Mouse (Mus musculus) urinary bladder, postnatal 4 days (tissue): ENCODE measurements around the gene Nf1.

Source experiments
- DNase-seq, 2 experiments: peaks; one replicate each; pipeline ENCODE4 v3.0.0; 2021 to 2022; ENCODE audit warnings: low spot score in 2 of 2

The Nf1 gene

DNA sequence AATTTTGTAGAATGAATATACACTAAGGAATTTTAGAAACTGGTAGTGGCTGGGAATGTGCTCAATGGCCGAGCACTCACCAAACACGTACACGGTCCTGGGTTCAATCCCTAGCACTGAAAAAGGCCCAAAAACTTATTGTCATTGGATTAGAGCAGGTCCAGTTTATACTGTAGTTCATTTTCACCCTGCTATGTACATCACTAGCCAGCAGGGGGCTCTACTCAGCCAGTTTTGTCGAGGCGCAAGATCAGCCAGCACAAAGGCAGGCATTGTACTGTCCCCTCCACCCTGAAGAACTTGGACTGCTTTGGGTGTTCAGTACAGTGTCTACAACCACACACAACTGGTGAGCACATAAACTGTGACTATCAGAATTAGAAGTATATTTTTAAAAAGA, 244.7 kb downstream of the Nf1 start:
- DNase-seq, result no peak

DNA sequence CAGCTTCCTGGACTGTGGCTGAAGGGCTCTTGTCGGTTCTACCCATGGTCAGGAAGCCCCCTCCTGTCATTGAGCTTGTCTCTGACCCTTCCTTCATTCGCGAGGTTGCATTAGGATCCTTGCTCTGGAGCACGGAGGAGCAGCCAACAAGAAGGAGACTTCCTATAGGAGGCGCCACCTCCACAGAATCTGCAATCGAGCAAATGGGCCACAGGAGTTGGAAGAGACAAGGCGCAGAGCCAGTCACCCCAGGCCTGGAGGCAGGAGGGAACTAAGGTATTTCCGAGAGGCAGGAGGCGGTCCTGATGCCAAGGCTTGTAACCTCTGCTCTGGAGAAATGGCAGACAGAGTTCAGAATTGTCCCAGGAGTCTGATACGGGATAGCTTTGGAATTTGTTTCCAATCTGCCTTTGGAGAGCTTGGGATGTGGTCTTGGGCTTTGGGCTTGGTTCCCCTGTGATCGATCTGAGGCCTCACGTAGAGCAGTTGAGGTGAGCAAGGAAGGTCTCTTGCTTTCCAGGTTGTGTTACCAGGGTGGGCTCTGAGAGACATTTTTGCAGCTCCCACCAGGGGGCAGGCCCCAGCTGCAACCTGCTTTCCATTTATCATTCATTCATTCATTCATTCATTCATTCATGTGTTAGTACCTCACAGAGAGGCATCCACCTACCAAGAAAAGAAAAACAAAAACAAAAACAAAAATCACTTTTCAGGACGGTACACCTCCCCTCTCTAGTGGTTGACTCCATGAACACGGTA, 250.0 kb downstream of the Nf1 start:
- no peak for DNase-seq

DNA sequence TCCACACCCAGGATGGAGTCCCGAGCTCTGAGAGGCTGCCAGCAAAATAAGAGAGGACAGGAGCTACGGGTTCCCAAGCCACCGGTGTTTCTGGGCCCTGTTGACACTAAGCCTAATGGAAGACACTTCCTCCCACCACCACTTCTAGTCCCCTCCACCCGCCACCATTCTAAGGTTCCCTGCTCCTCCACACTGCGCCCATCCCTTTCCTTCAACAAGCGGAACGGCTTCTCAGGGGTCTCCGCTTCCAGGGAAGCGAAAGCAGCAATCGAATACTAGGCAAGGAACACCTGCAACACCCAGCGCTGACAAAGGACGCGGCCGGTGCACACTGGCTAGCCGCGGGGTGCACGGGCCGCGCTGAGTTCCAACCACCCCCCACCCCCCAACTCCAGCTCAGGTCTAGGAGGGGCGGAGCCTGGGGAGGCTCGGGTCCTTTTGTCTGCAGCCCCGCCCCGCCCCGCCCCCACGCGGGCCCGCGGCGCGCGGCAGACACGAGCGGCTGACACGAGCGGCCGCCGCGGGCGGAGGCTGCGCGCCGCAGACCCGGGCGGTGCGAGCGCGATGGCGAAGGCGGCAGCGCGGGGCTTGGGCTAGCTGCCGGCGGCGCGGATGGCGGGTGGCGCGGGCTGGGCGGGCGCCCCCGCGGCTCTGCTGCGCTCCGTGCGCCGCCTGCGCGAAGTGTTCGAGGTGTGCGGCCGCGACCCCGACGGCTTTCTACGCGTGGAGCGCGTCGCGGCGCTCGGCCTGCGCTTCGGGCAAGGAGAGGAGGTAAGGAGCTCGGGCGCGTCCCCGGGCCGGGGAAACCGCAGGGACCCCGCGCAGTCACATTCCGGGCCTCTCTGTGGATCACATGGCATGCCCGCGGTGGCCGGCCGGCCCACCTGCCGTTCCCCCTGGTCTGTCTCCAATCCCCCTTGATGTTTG, 251.4 kb downstream of the Nf1 start, which contains the start of gene Rab11fip4:
Rab11fip4 (plus strand) TSS at position 549 of the 927 bp plus-strand sequence.
- no peak for DNase-seq

DNA sequence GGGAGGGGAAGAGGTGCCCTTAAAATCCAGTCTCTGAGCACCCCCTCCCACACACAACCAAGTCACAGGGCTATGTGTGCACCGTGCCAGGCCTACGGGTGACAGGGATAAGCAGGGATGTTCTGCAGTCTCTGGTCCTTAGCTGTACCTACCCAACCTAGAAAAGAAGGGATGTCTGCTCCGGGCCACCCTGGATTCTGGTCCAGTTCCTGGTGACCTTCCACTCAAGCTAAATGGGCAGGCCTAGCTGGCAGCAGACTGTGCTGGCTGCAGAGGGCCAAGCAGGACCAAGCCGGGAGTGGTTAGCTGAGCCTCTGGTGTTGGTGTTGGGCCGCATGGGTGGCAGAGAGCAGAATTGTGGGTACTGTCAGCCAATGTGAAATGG, 252.1 kb downstream of the Nf1 start:
- DNase-seq, result no peak

DNA sequence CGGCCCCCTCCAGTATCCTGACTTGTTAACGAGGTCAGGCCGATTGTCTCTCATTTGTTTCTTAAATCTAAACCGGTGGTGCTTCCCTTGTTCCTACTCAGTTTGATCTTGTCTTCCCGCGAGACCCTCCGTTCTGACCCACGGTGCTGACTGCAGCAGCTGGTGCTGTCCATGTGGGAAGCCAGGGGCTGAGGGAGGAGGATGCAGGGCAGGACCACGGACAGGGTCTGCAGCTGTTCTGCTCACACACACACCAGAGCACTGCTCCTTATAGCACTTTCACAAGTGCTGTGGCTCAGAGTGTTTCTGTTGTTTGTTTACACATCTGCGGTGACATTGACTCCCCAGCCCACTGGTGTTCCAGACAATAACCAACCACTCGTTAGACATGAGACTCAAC, 254.0 kb downstream of the Nf1 start:
- no peak for DNase-seq

DNA sequence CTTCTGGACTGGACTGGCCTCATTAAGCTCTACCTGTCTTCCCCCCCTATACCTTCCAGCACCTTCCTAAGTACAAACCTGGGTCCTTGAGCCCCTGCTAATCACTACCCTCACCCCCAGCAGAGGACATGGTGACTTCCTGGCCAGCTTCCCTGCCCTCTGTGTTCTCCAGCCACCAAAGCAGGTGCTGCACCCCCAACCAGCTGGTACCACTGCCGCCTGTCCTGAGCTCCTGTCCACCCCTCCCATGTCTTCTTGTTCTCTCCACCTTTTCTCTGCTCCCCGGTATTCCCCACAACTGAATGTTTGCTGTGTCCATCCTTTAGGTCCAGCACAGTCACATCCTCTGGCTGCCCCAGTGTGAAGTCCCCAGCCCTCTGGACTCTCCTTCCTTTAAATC, 271.0 kb downstream of the Nf1 start:
- no peak for DNase-seq

DNA sequence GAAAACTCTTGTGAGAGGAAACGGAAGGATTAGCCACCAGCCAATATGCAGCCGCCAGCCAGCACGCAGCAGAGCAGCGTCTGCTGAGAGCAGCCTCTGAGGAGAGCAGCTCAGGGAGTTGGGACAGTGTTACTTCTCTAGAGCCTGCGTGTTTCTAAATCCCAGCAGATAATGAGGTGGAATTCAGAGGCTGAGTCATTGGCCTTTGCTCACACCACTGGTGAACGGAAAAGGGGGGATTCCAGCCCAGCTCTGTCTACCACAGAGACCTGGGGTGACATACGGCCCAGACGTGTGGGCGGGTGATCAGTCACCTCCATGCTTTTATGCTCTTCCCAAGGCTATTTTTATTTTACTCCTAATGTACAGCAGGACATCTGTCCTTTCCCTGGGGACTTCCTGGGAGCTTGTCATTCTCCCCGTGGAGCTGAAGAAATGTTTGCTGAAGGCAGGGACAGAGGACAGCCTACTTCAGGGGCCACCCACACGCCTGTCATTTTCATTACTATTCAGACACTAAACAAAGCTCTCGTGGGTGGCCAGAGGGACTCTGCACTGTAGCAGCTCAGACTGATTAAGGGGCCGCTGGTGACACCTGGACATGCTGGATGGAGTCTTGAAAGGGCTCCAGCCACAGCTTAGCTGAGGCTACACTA, 271.6 kb downstream of the Nf1 start:
- no peak for DNase-seq

DNA sequence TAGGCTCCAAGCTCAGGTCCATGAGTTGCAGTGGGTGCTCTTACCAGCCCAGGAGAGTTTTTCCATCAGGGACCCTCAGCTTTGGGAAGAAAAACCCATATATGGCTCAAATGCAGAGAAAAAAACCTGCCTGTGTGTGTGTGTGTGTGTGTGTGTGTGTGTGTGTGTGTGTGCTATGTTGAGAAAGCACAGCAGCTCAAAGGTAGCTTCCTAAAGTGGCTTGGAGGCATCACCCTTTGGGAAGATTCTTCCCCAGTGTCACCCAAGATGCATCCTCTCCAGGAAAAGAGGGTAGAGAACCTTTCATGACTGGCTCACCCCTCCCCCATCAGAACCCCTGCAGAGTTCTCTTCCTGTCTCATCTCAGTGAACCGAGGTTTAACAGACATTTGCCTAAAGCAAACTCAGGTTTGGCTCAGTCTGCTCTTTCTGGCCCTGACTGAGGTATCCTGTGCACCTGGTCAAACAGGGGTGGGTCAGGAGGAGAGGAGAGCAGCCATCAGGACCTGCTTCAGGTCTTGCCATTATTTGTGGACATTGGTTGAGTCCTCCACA, 272.6 kb downstream of the Nf1 start:
- no peak for DNase-seq

DNA sequence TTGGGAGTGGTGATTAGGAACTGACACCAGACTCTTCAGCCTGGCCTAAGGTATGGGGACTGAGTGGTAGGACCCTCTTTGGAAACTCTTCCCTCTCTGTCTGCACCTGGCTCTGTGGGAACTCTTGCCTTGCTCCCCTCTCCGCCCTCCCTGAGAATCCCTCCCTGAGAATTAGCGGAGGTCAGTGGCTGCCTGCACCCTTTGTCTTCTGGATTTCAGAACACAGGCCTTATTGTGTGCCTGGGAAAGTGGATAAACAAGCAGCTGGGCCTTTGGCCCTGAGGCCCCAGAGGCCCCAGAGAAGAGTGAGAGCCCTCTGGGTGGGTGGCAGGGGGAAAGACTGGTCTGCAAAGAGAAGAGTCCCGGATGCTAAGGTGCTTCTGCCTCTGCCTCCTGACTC, 273.6 kb downstream of the Nf1 start:
- no peak for DNase-seq

DNA sequence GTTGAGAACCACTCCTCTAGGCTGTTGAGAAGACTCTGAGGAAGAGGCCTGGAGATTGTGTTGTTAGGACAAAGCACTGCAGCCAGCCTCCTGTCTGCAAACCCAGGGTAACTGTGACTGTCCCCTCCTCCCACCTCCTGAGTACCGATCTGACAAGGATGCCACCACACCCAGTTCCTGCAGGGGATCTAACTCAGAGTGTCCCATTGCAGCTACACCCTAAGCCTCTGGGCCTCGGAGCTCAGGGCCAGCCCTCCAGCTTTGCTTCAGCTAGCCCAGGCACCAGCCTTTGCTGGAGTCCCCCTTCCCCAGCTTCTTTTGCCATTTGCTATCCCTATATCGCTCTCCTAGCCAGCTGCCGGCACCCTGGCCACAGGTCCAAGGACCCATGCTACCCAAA, 274.2 kb downstream of the Nf1 start:
- DNase-seq, result no peak

DNA sequence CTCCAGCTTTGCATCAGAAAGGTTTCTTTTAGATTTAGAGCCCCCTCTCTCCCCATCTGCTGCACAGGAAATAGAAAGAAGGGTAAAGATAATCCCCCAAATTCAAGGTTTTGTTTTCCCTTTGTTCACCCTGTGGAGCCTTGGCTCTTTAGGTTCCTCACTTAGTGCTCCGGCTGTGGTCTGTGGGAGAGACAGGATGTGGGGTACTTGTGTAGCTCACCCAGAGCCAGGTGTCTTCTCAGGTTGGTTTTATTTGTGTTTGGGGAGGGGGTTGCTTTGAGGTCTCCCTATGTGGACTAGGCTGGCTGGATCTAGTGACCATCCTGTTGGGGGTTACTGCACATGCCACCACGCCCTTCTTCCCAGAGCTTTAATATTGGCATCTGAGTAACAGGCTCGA, 275.4 kb downstream of the Nf1 start:
- DNase-seq, result no peak

DNA sequence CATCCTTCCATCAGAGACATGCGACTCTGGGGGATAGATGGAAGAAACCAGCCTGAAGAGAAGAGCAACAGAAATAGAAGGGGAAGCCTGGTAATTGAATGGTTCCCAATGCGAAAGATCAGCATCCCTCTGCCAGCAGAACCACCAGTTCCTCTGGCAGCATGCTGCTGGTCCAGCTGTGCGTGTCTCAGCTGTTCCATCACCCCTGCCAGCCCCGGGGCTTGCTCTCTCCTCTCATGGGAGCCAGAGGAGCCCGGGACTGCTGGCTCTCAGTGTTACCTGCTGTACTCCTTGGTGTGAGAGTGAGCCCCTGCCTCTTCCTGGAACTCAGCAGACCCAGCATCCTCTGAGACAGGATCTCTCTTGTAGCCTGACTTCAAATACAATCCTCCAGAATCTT, 276.4 kb downstream of the Nf1 start:
- DNase-seq, result no peak

DNA sequence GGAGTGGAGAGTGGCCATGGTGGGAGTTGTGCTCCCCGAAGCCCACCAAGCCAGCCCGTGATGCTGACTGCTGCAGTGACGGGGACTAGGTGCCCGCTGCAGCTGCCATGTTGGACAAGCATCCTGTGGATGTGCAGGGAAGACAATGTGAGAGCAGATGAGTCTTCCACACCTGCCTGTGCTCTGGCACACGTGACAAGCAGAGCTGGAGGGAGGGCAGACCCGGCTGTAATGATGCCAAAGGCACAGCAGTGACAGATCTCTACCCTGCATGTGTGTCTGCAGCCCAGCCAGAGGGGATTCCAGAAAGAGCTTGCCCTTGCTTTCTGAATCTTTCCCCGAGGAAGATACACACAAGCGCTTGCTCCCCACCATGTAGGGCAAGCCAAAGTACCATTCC, 278.5 kb downstream of the Nf1 start:
- no peak for DNase-seq

DNA sequence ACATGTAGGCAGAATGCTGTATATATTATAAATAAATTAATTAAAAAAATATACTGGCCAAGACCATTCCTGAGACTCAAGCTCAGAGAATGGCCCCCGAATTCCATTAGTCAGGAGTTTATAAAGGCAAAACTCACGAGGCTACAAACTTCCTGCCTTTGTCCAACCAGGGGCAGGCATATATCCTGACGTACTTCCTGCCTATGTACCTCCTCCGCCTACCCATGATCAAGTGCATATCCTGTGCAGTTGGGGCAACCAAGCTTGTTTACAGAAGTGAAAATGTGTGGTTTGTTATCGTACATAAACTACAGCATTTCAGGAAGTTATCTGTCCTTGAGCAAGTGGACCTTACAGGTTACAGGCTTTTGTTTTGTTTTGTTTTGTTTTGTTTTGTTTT, 283.5 kb downstream of the Nf1 start:
- DNase-seq, result no peak

DNA sequence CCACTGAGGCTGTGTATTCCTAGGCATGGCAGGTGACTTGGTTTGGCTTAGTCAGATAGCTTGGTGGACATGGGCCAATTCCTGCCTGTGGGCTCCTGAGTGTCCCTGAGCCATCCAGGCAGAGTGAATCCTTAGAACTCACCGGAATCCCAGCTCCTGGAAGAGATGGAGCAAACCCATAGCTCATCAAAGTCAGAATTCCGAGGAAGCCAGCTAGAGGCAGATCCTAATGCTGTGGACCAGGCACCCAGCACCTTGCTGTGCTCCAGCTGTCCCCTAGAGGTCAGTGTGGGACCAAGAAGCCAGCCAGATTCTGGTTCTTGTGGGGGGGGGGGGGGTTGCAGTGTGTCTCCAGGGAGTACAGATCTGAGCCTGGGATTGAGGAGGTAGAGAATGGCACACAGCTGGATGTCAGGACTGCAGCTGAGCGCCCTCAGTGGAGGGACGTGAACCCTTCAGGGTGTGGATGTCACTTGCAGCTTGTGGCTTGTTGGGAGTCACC, 285.4 kb downstream of the Nf1 start:
- peak; percentile 46 to 71 for DNase-seq

DNA sequence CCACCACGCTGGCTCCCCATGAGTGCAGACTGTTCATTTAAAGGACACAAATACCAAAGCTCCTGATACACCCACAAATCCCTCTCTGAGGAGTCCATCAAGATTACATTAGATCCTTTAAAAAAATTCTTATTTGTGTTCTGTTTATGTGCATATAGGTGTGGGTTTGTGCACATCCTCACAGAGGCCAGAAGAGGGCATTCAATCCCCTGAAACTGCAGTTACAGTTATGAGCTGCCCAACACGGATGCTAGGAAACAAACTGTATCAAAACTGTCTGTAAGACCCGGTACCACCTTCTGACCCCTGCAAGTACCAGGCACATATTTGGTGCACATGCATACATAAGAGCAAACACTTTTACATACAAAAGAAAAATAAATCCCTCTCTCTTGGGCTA, 289.2 kb downstream of the Nf1 start:
- DNase-seq, result no peak

DNA sequence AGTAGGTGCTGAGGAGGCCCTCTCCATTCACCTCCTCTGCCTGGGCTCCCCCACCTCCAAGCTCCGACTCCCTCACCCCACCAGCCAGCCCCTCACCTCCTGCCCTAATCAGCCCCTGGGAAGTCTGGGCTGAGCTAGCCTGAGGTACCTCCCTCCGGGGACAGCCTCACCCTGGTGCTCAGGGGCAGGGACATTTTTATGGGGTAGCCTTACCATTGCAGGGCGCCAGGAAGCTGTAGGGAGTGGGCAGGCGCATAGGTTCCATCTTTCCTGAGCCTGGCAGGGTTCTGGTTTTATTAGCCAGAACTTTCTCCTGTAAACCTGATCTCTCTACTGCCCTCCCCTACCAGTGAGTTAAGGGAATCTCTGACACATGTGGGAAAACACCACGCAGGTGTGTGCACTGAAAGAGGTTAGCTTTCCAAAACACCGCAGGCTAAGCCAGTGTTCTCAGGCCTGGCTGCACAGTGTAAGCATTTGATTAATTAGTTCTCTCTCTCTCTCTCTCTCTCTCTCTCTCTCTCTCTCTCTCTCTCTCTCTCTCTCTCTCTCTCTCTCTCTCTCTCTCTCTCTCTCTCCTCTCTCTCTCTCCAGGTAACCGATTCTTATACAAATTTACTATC, 290.4 kb downstream of the Nf1 start:
- DNase-seq, result no peak

DNA sequence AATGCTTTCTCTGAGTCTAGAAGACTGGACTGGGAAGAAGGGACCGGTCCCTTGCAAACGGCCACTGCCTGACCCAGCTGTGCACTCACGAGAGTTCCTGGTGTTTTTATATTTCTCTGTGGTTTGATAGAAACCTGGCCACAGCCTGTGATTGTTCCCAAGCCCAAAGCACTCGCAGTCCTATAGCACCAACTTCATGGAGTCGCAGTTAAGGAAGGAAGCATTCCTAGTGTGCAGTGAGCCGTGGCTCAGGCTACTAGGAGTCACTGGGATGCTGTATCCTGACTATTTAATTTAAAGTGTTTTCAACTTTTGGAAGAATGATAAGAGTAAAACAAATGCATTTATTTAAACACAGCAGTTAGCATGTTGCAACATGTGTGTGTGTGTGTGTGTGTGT, 291.0 kb downstream of the Nf1 start:
- DNase-seq, result no peak
